Mouse (Mus musculus) layer of hippocampus, postnatal 36 days (tissue): Measurements from ENCODE around the gene Zfp688. TPM values are rescaled to one million over a fixed set of nuclear protein-coding genes. Genes with fewer than 3 reads are reported as not detected.
"Not testable (repeated sequence)": the region's sequence is repeated elsewhere in the genome, so short reads cannot be mapped to it uniquely, and the experiment has no call there.

Experiments
- DNase-seq, 2 experiments: peaks; one replicate each; pipeline ENCODE4 v3.0.0; 2022
- total RNA-seq, 2 experiments: library from RNA; stranded (reverse); gene quantifications; 2 replicates each; pipeline ENCODE4 v1.2.3; 2021

Zfp688 gene
- total RNA-seq: 10 to 100 TPM; 12.5 to 17.4 TPM

DNA sequence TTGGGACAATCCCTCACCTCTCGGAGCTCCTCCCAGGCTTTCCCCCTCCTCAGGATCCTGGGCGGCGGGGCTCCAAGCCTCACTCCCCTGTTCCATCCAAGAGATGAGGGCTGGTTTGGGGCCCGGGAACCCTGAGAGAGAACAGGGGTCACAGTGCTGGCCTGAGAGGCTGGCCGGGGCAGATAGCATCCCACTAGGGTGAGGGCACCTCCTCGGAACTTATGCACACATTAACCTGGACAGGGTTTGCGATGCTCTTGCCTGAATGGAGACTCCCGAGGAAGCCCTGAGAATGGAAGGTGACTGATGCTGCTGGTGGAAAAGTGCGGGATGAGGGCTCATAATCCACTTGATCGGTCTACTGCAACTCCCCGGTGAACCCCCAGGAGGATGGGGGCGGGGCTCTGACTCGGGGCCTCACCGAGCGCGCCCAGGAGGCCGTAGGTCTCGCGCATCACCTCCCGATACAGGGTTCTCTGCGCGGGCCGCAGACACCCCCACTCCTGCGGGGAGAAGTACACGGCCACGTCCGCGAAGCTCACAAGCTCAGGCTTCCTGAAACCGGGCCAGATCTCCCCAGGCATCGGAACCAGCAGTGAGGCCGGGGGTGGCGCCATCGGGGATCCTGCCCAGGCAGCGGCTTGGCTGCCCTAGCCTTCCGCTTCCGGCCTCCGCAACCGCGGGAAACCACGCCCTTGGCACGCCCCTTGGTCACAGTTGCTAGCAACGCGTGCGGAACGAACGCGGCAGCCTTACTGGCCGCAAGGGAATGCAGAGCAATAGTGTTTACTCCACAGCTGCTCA, at the start of gene Zfp688:
Gene Zfp688 (minus strand): TSS at position 681 of the 804 bp plus-strand sequence.
- DNase-seq: peak; percentile 93

DNA sequence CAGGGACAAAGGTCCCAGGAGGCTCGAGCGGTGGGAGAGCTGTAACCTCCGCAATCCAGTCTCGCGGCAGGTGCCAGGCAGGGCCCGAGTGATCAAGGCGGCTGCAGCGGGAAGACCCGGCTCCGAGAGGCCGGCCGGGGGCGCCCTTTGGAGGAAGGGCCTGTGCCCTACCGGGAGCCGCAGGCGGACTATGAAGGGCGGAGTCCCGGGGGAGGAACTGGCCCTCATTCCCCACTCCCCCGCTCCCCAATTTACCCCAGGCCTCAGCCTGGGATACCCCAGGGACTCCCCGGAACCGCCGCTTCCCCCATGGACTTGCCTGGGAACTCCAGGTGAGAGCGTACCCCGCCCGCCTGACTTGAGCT, 49.8 kb upstream of the Zfp688 start:
- DNase-seq: no peak

DNA sequence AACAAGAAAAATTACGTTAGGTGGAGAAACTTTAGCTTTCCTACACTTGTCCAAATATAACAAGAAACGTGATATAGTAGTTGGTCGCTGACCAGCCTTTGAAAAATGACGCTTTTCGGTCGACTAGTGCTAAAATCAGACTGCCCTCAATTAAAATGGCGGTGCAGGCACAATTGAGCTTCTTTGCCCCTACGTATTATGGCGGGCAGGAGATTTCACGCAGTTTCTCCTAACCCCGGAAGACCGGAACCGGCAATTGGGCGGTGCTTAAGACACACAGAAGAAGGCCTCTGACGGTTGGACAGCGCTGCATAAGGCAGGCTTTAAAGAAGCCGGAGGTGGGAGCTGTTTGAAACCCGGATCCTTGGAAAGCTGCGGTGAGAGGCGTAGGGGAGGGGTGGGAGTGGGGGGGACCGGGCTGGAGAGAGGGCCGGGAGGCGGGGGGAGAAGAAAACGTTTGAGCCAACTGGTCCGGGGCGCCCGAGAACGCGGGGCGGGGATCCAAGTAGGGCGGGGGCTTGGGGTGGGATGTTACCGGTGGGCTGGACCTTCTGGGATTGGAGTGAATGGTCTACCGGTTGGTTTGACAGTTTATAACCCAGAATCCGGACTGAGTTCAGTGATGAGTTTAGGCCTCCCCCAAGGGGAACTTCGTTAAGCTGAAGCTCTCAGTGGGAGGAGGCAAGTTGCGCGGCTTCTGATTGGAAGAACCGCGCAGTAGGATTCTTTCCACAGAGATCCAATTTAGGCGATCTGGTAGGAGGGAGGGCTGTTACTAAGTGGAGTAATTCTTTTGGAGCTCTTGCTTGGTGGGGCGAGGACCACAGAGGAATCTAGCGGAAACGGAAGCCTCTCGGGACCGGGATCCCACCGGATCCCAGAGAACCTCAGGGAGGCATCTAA, 49.1 kb upstream of the Zfp688 start:
- DNase-seq: peak; percentile 90 to 92

DNA sequence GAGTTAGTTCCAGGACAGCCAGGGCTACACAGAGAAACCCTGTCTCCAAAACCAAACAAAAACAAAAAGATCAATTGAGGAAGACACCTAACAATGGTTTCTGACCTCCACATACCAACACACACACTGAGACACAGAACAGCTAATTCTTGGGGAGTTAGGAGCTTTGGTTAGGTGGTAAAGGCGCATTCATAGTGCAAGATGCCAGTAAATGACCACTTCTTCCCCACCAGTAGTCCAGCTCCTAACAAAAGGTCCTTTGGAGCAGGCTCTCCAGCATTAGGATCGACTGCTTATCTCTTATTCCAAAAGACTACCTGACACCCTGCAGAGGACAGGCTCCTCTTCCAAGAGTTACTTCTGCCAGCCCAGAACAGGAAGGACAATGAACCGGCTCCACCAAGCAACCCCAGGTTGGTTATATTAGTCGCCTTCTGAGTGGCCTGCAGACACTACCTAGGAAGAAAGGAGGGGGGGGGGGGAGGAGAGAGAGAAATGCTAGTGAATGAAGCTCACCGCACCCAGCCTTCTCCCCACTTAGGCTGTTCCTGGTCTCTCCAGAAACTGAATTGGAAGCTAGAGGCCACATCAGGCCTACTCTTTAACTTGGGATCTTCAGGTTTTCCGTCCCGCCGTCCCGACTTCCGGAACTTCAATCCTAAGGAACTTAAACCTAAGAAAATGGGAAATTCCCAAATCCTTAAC, 48.3 kb upstream of the Zfp688 start:
- no peak for DNase-seq

DNA sequence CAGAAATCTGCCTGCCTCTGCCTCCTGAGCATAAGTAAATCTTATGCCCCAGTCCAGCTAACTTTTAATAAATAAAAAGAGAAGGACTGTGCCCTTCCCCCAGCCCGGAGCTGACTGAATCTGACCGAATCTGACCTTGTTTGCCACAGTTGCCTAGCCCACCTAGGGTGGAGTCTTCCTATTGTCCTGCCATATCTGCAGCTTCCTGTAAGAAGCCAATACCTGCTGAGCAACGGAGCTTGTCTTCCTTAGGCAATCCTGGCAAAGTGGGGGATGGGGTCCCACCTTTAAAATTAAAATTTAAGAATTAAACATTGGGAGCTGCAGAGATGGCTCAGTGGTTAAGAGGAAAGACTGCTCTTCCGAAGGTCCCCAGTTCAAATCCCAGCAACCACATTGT, 44.7 kb upstream of the Zfp688 start:
- no peak for DNase-seq

DNA sequence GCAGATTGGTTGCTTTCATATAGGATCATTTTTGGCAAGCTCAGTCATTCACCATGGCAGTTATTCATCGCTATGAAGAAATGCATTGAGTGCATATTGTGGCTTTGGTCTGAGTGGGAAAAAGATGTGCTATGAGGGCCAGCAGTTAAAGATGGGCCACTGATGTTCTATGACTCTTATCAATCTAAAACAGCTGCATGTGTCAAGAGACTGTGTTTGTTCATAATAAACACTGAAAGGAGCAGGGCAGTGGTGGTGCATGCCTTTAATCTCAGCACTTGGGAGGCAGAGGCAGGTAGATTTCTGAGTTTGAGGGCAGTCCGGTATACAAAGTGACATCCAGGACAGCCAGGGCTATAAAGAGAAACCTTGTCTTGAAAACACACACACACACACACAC, 43.8 kb upstream of the Zfp688 start:
- DNase-seq: not testable (repeated sequence)

DNA sequence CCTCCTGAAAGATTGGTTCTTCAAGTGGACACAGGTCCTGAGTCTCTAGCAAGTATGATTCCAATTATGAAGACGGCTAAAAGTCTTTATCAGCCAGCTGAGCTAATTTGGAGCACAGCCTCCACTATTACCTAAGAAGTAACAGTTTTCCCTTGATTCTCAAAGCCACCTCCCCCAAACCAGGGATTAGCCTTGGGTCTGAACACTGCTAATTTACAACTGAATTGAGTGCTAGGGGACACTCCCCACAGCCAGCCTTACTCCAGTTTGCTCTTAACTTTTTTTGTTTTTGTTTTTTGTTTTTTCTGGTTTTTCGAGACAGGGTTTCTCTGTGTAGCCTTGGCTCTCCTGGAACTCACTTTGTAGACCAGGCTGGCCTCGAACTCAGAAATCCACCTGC, 43.3 kb upstream of the Zfp688 start:
- DNase-seq: no peak

DNA sequence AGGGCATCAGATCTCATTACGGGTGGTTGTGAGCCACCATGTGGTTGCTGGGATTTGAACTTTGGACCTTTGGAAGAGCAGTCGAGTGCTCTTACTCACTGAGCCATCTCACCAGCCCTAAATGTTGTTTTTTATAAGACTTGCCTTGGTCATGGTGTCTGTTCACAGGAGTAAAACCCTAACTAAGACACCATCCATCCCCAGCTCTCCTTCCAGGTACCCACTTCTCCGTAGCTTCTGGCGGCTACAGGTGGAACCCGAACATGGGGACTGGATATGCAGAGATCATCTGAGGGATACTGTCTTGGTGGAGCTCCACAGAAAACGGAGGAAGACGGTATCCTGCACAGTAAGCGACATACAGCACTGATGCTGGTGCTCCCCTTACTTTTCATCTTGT, 37.4 kb upstream of the Zfp688 start, which contains the start of gene Prr14:
Gene Prr14 (plus strand): TSS at position 301 of the 400 bp plus-strand sequence.
- not testable (repeated sequence) for DNase-seq

DNA sequence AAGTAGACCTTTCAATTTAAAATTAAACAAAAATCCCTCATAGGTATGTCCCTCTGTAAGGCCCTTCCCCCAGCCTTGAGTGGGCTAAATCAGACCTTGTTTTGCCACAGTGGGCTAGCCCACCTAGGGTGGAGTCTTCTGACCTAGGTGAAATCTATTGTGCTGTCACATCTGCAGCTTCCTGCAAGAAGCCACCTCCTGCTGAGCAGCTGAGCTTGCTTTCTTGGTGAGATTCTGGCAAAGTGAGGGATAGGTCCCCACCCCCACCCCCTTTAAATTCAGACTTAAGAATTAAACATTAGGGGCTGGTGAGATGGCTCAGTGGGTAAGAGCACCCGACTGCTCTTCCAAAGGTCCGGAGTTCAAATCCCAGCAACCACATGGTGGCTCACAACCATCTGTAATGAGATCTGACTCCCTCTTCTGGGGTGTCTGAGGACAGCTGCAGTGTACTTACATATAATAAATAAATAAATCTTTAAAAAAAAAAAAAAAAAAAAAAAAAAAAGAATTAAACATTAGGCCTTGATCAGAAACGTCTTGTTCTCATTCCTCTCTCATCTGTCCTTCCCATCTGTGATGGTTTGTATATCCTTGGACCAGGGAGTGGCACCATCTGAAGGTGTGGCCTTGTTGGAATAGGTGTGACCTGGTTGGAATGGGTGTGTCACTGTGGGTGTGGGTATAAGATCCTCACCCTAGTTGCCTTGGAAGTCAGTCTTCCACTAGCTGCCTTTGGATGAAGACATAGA, 36.7 kb upstream of the Zfp688 start:
- DNase-seq: not testable (repeated sequence)

DNA sequence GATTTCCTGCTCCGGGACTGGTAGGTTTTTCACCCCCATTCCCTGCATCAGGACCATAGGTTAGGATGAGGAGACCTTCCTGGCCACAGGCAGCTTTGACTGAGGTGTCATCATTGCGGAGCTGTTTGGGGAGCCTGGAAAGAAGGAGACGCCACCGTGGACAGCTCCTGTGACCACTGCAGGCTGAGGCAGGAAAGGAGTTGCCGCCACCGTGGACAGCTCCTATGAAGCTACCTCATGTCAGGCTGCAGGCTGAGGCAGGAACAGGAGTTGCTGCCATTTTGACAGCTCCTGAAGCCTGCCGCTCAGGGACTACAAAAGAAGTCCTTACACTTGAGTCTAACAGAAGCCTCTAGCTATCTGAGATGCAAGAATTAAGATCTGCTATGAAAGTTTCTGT, 33.0 kb upstream of the Zfp688 start:
- DNase-seq: no peak

DNA sequence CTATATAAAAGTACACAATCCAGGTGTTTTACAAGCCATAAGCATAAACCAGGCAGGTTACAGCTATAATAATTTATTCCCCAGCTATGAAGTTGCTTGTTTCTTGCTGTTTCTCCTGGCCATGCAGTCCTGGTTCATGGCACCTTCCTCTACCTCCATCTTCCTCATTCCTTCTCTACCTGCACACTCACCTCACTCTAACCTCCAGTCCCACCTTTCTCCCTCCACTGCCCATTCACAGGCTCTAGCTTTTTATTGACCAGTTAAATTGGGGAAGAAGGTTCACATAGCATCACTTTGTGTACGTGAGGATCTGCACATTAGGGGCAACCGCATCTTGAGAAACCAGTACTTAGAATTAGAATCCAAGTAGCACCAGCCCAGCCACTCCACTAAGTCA, 31.2 kb upstream of the Zfp688 start:
- no peak for DNase-seq

DNA sequence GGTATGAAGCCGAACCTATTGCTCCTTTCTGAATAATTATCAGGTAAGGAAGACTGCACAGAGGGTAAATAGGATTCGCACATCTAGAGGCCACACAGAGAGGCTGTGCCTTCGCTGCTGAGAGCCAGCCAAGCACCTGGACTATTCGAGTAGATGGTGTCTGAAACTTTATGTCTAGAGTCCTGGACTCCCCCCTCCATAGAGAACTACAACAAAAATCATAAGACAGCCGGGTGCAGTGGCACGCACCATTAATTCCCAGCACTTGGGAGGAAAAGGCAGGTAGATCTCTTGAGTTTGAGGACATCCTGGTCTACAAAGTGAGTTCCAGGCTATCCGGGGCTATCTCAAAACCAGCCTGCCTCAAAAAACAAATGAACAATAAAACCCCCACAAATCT, 28.1 kb upstream of the Zfp688 start:
- DNase-seq: no peak

DNA sequence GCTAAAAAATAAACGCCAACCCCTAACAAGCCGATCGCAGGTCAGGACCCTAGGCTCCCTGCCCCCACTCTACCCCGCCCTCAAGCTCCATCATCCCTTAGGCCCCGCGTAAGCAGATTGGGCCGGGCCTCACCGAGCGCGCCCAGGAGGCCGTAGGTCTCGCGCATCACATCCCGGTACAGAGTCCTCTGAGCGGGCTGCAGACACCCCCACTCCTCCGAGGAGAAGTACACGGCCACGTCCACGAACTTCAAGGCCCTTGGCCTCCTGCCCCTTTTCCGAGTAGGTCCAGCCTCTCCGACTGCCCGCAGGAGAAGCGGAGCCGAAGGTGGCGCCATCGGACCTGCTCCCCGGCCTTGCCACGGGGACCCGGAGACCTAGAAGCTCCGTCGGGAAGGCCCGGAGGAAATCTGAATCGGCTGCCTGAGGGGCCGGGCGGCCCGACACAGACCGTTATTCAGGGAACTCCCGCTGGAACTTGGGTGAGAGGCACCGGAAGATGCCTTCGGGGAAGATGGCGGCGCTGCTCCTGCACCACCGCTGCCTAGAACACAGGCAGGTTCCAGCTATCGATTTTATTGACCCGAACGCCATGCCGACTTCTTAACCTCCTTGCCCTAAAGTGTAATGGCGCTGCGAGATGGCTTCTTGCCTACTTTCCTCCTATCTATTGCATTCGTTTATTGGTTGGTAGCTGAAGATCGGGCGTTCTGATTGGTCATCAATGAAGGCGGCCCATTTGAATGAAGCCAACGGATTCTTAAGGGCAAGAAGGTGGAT, 26.8 kb upstream of the Zfp688 start, which contains the start of gene Zfp689:
Gene Zfp689 (minus strand): TSS at position 638 of the 780 bp plus-strand sequence.
- peak; percentile 87 to 89 for DNase-seq

DNA sequence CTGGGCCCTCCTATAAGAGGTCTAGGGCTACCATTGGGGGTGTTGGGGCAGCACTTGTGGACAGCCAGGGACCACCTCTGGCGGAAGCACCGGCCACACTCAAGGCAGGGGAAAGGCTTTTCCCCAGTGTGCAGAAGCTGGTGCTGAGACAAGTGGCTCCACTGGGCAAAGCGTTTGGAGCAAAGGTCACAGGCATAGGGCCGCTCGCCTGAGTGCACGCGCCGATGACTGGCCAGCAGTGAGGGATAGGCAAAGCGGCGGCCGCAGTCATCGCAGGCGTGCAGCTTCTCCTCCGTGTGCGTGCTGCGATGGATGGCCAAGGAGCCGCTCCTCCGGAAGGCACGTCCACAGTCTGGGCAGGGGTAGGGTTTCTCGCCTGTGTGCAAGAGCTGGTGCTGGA, 22.1 kb upstream of the Zfp688 start:
- no peak for DNase-seq

DNA sequence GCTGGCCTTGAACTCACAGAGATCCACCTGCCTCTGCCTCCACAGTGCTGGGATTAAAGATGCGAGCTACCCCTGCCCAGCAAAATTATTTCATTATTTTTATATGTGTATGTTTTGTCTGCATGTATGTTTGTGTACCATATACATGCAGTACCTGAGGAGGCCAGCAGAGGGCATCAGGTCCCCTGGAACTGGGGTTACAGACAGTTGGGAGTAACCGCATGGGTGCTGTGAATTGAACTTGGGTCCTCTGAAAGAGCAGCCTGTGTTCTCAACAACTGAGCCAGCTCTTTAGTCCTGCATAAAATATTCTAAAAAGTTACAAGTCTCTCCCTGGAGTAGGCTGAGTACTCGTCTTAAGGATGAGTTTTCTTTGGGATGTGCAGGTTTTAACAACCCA, 15.9 kb upstream of the Zfp688 start:
- no peak for DNase-seq

DNA sequence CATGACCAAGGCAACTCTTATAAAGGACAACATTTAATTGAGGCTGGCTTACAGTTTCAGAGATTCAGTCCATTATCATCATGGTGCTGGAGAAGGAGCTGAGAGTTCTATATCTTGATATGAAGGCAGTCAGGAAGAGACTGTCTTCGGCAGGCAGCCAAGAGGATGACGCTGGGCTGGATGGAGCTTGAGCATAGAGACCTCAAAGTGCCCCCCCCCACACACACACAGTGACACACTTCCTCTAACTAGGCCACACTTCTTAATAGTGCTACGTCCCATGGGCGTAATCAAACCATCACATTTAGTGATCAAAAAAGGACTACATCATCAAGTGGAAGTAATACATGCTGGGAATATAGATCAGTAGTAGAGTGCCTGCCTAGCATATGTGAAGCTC, 13.3 kb upstream of the Zfp688 start:
- DNase-seq: no peak

DNA sequence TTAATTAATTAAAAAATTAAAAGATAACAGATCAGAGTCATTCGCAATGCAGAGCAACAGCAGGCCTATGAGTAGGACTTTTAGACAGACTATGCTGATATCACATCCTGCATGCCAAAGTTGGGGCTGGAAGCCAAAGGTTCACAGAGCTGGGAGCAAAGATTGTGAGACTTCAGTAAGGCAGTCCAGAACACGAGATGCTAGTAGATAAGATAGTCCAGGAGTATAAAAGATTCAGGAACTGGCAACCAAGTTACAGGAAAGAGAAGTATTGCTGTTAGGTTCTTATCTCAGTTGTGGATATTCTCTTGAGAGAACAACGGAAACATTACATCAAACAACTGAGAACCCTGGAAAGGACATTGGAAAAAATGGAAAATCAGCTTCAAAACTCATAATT, 4.5 kb upstream of the Zfp688 start:
- DNase-seq: no peak

DNA sequence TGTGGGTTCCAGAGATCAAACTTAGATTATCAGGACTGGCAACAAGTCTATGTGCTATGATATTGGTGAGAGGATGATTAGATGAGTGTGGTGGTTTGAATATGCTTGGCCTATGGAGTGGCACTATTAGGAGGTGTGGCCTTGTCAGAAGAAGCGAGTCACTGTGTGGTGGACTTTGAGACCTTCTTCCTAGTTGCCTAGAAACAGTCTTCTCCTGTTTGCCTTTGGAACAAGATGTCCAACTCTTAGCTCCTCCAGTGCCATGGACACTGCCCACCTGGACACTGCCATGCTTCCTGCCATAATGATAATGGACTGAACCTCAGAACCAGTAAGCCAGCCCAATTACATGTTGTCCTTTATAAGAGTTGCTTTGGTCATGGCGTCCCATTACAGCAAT, 4.0 kb upstream of the Zfp688 start:
- no peak for DNase-seq

DNA sequence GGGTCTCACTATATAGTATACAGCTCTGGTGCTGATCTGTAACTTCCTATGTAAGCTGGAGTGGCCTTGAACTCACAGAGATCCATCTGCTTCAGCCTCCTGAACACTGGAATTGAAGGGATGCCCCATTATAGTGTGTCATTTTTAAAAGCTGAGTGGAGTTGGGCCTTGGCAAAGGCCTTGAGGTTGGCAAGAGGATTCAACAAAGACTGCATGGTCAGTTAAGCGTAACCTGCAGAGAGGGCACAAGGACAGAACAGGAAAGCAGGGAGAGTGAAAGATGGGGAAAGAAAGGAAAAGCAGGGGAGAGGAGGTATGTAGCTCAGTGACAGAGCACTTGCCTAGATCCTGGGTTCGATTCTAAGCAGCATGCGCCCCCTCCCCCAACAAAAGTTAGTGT, 3.4 kb upstream of the Zfp688 start:
- no peak for DNase-seq

DNA sequence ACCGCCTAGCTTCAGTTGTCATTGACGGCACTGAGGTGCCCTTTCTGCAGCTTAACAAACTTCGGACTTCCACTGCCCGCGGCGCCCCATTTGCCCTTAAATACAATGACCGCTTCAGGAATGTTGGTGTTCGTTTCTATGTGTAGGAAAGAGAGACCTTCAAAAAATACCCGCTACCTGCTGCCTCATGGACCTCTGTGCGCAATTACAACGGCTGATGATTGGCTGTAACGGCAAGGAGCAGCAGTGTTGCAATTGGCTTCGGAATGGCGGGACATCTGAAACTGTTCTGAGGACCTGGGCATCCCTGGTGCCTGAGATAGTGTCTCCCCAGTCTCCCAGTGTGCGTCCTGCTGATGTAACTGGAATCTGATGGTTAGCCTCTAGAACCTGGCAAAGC, 379 bp upstream of the Zfp688 start:
- peak; percentile 24 to 37 for DNase-seq

DNA sequence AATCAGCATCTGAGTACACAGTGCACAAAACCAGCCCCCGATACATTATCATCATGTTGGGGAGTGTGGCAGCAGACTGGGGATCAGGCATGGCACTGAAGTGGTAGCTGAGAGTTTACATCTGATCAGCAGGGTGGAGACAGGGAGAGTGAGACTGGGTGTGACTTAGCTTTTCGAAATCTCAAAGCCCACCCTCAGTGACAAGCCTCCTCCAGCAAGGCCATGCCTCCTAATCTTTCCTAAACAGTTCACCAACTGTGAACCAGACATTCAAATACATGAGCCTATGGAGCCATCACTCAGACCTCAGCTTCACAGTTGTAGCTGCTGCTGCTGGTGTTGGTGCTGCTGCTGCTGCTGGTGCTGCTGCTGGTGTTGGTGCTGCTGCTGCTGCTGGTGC, 10.4 kb downstream of the Zfp688 start:
- DNase-seq: no peak
